Mouse (Mus musculus): ENCODE results near the gene Myh14.

Gene Myh14

DNA sequence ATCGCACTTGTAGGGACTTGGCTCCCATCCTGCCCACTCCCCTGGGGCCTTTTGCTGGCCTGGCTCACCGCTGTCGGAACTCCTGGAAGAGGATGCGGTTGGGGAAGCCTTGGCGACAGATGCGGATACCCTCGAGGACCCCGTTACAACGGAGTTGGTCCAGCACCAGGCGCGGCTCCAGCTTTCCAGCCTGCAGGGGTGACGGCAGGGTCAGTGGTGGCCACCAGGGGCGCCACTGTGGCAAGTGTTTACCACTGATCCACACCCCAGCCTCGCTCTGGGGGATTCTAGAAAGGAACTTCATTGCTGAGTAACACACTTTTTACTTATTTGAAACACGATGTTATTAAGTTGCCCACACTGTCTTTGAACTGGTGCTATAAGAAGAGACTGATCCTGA lies 37.2 kb downstream of the Myh14 start:
- peak; percentile 82 for DNase-seq (ENCODE audit: low read depth, low spot score)

DNA sequence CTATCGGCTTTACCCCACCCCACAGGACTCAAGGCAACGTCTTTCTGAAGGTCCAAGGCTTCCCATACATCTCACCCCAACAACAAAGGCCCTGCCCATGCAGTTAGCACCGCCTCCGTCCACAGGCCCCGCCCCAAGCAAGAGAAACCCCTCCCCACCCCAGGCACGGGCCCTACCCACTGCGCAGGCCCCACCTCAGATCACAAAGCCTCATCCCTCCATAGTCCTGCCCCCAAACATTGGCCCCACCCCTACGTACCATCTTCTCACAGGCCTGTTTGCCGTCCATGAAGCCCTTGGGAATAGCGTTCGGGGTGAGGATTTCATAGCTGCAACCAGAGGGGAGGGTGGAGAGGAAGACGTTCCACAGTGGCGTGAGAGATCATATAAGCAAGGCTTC lies 38.0 kb downstream of the Myh14 start:
- DNase-seq (ENCODE audit: low read depth, low spot score), result peak; percentile 94

DNA sequence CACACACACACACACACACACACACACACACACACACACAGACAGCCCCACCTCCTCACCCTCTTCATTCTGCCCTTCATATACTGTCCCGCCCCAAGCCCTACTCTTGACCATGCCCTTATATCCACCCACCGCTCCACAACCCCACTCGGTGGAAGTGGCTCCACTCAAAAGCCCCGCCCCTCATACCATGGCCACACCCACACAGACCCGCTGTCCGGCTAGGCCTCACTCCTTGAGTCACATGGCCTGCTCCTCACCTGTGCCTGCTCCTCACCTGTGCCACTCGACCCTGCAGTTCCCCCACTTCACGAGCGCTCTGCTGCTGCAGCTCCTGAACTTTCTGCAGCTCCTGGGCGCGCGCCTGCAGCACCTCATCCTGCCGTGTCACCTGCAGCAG lies 40.2 kb downstream of the Myh14 start:
- no peak for DNase-seq (ENCODE audit: low read depth, low spot score)

DNA sequence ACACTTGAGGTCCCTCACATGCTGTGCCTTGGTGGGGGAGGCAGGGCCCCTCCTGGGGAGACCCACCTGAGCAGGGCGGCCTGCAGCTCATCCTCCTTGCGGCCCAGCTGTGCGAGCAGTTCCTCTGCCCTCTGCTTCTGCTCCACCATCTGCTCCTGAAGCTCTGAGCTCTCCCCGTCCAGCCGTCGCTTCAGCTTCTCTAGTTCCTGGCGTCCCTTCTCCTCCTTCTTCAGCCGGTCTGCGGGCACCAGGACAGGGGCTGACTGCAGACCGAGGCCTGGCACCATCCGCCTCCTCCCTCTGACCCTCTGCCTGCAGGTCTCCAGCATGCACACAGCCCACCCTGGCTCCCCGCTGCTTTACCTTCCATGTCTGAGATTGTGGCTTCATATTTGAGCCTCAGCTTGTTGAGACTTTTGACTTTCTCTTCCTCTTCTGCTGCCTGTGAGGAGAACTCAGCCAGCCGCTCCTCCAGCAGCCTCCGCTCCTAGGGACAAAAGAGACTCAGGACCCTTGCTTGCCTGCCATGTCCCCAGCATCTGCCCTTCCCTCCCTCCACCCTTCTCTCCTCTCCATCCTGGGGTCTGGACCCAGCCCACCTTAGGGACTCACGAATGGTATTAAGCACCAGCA lies 42.1 kb downstream of the Myh14 start:
- DNase-seq (ENCODE audit: low read depth, low spot score), result no peak

DNA sequence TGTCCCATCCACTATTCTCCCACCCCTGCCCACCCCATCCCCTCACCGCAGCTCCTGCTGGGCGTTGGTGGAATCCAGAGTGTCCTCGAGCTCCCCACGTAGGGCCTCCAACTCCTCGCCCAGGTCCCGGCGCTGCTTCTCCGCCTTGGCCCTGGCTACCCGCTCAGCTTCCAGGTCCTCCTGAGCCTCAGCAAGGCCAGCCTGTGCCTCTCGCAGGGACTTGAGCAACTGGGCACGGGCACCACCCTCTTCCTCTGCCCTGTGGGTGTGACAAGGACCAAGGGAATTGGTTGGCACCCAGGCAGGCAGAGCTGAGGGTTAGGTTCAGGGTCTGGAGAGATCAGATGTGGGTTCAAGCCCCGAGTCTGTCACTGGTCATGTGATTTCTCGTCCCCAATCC lies 43.7 kb downstream of the Myh14 start:
- DNase-seq (ENCODE audit: low read depth, low spot score), result no peak

DNA sequence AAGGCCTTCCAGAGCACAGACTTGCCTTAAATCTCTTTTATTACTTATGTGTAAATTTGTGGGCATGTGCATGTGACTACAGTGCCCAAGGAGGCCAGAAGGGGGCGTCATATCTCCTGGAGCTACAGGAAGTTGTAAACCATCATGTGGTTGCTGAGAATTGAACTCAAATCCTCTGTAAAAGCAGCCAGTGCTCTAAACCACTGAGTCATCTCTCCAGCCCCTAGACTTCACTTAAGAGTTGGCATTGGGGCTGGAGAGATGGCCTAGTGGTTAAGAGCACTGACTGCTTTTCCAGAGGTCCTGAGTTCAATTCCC lies 44.6 kb downstream of the Myh14 start:
- no peak for DNase-seq (ENCODE audit: low read depth, low spot score)

DNA sequence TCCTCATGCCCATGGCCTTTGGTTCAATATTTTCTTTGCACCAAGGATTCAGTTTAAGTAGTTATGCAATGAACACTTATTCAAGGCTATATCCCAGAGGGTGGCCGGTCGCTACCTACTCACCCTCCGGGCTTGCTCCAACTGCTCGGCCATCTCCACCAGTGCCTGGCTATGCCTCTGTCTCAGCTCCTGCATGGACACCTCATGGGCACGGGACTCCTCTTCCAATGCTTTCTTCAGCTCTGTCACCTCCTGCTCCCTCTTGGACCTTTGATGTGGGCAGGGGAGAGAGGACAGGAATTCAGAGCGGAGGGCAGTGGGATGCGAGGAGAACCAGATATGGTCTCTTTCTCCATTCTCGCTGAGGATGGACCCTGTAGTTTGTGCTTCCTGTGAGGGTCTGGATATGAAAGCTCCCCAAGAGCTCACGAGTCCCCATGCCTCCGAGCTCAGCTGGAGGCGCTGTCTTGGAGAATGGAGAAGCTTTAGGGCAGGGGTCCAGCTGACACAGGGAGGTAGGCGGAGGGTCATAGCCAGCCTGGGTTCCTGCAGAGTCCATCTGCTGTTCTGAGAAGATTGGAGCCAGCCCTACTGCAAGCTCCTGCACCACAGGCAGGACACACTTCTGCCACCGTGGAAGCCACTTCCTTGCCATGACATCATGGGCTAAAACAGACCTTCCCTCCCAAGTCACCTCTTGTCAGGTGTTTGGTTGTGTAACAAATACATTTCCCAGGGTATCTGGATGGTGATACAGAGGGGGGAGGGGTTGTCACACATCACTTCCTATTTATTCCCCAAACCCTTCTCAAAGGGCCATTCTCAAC lies 45.2 kb downstream of the Myh14 start:
- no peak for DNase-seq (ENCODE audit: low read depth, low spot score)

DNA sequence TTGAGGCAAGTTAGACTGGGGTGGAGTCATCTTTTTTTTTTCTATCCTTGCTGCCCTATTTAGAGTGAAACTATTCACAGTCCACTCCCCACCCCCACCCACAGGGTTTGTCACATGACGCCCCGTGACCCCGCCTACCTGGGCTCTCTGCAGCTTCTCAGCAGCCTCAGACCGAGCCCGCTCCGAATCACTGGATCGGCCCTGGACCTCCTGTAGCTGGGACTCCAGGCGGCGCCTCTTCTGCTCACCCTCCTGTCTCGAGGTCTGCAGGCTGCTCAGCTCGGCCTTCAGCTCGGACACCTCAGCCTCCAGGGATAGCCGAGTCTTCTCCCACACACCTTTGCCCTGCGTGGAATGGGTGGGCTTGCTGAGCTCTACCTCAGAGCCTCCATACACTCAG lies 45.8 kb downstream of the Myh14 start:
- DNase-seq (ENCODE audit: low read depth, low spot score), result no peak

DNA sequence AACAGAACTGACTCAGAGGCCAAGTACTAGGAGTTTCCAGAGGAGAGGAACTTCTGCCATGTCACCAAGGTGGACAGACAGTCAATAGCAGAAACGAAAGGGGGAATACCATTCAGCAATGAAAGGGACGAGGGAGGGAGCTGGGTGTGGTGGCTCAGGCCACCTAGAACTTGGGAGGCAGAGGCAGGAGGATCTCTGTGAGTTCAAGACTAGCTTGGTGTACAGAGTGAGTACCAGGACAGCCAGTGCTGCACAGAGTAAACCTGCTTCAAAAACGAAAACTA lies 46.2 kb downstream of the Myh14 start:
- no peak for DNase-seq (ENCODE audit: low read depth, low spot score)

DNA sequence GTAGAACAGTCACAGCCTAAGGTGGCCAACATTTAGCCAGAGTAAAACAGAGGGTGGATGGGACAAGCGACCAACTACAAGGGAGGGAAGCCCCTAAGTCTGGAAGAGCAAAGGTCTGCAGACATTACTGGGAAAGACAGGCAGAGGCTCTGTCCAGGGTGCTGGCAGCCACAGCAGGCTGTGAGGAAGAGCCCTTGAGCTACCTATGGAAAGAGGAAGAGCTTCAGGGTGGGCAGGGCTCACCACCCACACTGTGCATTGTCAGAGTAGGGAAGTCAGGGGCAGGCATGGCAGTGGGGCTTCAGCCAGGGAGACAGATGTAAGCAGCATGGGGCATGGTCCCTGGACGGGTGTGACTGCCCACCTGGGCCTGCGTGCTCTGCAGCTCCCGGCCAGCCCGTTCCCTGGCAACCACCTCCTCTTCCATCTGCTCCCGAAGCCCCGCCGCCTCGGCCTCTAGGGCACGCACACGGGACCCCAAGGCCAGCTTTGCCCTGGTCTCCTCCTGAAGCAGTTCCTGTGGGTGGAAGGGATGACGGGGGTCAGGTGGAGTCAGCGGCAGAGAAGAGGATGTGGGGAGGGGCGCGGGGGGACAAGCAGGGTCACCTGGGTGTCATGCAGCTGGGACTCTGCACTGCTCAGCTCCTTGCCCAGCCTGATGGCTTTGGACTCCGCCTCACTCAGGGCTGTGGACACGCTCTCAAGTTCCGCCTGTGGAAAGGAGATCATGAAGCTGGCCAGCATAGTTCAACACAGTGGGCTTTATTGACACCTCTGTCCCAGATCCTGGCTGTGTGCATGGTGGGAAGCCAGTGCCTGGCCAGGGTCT lies 46.7 kb downstream of the Myh14 start:
- peak; percentile 60 for DNase-seq (ENCODE audit: low read depth, low spot score)

DNA sequence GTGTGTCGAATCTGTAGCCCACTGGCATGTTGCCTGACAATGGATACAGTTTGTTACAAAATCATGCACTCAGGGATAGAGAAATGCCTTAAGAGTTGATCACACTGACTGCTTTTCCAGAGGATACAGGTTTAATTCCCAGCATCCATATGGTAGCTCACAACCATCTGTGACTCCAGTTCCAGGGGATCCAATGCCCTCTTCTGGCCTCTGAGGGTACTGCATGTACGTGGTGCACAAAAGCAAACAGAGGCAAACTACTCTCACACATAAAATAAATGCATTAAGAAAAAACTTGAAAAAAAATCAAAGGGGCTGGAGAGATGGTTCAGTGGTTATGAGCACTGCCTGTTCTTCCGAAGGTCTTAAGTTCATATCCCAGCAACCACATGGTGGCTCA lies 53.6 kb downstream of the Myh14 start:
- peak; percentile 68 for DNase-seq (ENCODE audit: low read depth, low spot score)

DNA sequence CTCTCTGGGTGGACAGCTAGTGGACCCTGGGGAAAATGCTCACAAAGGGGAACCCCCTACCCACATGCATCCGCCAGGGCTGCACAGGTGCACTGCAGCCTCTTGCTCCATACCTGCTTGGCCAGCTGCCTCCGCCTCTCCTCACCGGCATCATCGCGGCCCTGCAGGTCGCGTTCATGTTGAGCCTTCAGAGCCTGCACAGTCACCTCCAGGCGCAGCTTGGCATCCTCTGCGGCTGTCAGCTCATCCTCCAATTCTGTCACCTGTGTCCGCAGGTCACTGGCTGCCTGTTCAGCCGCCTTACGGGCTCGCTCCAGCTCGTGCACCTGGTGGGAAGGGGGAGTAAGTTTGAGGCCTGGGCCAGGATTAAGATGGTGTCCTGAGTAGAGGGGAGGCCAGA lies 54.7 kb downstream of the Myh14 start:
- DNase-seq (ENCODE audit: low read depth, low spot score), result no peak

DNA sequence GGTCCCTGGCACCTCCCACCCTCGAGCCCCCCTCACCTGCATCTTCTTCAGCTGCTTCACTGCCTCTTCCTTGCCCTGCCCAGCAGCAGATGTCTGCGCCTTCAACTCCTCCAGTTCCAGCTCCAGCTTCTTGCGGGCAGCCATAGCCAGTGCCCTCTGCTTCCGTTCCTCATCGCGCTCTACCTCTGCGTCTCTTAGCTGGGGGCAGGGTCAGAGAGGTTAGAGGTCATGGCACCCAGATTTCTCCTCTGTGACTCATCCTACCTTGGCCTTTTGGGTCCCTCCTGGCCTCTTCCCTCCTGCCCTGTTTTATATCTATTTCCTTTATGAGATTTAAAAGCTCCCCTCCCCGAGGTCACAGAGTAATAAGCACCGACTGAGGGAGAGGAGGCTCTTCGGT lies 55.3 kb downstream of the Myh14 start:
- DNase-seq (ENCODE audit: low read depth, low spot score), result no peak

DNA sequence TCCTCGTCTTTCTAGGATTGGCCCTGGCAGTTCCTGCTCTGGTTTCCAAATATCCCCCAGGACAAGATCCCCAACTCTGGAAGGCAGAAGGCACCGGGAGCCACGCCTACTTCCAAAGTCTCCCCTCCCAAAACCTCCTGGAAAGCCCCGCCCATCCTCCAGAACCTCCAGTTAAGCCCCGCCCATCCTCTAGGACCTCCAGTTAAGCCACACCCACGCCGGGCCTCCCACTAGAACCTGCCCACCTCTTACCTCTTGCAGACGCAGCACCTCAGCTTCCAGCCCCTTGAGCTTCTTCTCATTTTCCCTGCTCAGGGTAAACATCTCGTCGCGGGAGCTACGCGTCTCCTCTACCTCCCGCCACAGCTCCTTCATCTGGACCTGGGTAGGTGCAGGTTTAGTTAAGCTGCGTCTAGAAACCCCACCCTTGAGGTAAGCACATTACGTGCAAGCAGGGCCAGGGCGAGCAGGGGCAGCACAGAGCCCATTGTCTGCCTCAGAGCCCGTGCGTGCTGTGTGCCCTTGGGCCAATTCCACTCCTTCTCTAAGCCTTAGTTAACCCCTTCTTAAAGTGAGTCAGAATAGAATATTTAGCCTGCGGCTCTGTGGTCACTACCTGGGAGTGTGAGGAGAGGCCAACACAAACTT lies 56.5 kb downstream of the Myh14 start:
- DNase-seq (ENCODE audit: low read depth, low spot score), result peak; percentile 95

DNA sequence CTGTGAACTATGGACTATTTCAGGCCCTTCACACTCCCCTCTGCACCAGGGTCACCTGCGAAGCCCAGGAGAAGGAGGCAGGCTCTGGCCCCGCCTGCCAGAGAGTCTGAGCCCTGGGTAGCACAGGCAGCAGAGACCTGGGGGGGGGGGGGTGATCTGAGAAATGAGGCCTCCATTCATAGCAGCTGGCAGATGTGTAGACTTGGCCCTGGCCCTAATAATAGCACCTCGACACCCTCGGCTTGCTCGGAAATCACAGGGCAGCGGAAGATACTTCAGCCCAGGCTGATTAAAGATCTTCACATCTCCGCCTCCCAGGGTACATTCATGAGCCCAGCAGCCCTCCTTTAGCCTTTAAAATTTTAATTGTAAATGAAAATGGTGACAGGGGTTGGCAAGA lies 58.5 kb downstream of the Myh14 start:
- no peak for DNase-seq (ENCODE audit: low read depth, low spot score)

DNA sequence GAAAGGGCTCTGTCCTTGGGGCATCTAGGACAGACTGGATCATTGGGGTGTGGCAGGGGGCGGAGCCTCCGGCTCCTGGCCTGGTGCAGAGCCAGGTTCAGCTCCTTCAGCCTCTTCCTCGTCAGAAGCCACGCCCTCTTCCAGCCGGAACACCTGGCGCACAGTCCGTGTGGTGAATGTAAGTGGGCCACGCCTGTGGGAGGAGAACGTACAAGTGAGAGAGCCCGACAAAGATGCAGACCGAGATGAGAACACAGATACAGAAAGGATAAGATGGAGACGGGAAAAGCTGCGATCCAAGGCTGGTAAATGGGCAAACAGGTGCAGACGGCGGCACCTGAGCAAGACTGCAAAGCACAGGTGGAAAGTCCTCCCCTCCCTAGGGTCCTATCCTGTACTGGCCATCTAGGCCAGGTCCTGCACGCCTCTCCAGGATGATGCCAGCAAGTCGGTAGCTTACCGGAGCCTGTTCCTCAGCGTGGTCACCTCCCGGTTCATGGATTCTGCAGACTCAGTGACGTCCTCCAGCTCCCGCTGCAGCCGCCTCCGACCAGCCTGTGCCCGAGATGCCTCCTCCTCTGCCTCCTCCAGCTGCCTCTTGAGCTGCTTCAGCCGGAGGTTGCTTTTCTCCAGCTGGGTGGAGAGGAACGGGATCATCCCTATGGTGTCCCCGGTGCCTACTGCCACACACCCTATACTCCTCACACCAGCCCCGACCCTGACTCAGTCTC lies 64.3 kb downstream of the Myh14 start:
- peak; percentile 89 for DNase-seq (ENCODE audit: low read depth, low spot score)

DNA sequence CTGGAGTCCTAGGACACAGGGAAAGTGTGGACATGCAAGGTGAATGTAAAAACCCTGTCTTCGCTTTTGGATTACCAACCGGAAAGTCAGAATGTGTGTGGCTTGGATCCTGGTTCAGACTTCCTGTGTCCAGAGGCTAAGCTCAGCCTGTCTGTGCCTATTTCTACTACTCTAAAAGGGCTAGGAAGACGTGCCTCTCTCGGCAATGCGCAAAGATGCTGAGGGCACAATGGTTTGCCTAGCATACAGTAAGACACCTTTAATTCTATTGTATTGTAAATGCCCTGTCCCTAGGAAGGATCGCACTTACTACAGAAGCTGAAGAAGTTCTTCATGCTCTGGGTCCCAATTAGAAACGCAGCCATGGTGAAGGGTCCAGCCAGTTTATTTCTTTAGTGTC lies 65.2 kb downstream of the Myh14 start:
- peak; percentile 63 for DNase-seq (ENCODE audit: low read depth, low spot score)

DNA sequence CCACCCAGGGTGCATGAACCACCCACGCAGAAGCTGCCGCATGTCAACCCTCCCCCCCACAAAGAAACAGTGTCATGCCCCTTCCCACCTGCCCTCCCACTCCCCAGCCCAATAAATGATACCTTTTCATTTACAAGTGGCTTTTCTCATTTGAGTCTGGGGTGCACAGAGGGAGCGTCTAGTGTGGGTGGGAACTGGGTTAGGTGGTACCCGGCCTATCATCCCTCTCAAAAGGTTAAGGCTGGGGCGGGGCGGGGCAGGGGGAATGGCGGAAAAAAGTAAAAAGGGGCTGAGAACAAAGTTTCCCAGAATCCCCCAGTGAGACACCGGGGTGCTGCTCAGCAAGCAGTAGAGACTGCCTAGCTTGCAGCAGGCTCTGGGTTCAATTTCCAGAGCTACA lies 66.0 kb downstream of the Myh14 start:
- peak; percentile 80 for DNase-seq (ENCODE audit: low read depth, low spot score)

DNA sequence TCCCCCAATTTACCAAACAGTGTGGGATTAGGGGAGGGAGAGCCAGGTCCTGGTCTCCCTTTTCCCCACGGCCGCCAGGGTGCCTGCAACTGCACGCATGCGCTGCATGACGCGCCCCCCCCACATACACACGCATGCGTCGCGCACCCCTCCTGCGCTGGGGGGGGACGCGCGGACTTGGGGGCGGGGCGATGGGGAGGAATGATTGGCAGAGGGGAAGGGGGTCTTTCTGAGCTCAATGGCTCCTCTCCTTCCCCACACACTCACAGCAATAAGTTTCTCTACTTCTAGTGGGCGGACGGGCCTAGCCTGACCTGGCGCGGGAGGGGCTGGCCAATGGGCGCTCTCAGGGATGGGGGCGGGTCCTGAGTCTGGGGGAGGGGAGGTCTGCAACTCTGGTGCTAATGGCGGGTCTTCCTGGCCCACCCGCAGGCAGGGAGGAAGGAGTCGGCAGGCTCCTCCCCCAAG lies 66.5 kb downstream of the Myh14 start:
- DNase-seq (ENCODE audit: low read depth, low spot score), result peak; percentile 90

DNA sequence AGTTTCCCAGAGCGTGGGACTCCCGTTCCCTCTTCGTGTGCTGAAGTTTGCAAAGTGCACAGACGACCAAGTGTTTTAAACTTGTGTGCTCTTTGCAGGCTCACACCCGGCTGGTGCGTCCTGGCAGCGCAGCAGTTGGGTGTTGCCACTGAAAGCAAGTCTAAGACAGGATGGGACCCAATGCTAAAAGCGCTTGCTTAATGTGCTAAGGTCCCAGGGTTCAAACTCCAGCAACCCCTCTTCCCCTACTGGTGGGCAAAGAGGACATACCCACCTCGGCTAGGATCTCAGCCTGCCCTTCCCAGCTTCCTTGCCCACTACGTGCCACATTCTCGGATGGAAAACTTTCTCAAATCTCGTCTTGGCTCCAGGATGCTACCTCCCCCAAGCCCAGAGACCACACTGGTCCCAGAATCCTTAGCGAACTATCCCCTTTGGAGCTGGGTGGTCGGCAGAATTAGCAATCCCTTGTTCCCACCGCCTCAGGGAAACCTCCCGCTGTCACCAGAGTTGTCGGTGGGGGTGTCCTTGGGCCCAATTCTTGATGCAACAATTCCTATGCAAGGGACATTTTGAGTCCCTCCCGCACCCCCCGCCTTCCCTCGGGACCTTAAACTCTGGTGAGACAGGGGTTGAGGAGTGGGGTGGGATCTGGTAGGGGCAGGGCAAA lies 67.3 kb downstream of the Myh14 start:
- peak; percentile 70 for DNase-seq (ENCODE audit: low read depth, low spot score)

DNA sequence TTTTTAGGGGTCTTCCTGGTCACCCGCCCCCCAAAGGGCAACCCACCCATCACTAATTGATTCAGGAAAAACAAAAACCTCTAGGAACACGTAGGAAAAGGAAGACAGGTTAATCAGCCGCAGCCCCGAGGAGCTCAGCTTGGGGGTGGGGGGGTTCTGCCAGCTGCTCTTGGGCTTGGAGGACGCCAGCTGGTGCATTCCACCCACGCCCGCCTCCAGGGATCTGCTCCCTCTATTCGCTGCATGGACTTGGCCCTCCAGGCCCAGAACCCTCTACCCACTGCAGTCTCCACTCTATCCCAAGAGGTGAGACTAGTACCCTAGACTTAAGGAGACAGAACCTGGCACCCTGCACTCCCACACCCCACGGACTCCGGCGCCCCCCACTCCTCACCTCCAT lies 68.2 kb downstream of the Myh14 start:
- DNase-seq (ENCODE audit: low read depth, low spot score), result no peak
